Comparison of ENCODE assay signal across 12 mouse cellular contexts in the genomic region with DNA sequence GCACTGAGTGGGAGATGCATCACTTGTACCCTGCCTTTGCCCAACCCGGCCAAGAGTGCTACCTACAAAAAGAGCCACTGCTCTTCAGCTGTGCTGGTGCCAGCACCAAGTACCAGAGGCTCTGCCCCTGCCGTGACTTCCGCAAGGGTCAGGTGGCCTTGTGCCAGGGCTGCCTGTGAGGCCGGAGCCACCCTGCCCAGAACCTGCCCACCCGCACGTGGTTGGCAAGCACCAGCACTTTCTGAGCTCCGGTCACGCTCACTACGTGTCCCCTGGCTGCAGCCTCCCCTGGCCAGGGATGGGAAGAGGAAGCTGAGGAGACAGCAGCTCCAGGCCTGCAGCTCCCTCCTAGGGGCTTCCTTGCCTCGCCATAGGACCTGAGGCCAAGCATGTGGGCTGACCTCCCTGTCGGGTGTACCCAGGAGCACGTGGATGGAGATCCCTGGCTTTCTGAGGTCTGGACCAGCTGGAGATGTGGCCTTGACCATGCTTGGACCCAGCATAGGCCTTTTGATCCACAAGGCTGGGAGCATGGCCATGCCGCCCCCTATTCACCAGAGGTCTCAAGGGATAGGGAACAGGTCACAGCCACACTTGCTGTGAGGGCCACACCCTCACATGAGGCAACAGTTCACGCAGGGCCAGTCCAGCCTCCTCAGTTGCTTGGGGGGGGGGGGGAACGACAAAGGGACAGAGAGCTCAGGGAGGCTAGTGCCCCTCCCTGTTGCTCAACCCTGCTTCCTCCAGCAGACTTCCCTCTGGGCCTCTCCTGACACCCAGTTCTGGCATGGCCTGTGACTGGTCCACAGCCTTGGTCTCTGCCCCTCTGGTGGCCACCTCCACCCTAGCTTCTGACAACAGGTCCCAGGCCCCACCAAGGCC.
DNase-seq lines count a peak whose midpoint lies in the region; ATAC-seq and TF ChIP-seq lines count a peak whose summit lies in the region.
"Had no signal": no experiment of that assay in that cellular context is flagged by ENCODE, and none has a peak within 500 bp of the region (broad histone marks: within the 10 kb centered on the region; RNA-seq: fewer than 3 reads in every experiment).

No protein-coding gene starts in this region.

- ATAC-seq in heart, embryonic 11.5 days (replicated peaks; ENCODE audit: insufficient number of reproducible peaks, low FRiP score, low TSS enrichment), result no peak
- no peak for ATAC-seq in kidney, embryonic 14.5 days (ENCODE audit: low FRiP score, low TSS enrichment)
- ATAC-seq: inflammation-experienced regulatory T-cells, adult 6 months had no signal

- no peaks in the 10 kb centered on the region for H3K36me3 ChIP-seq in heart, adult 2 months (ENCODE audit: control insufficient read depth, insufficient read depth, low read length)
- no peaks in the 10 kb centered on the region for H3K36me3 ChIP-seq in heart, embryonic 11.5 days (ENCODE audit: control insufficient read depth, insufficient read depth, low read length)
- no peaks in the 10 kb centered on the region for H3K36me3 ChIP-seq in kidney, embryonic 14.5 days (ENCODE audit: control insufficient read depth, insufficient read depth, low read length)
- H3K36me3 ChIP-seq: embryonic facial prominence, embryonic 12.5 days had no signal

- H3K4me1 ChIP-seq in heart, adult 2 months (ENCODE audit: control insufficient read depth, insufficient read depth, low read length), result peaks cover 2% of the 10 kb centered on the region; the same call in 1 of the 2 replicates
- H3K4me1 ChIP-seq in heart, embryonic 11.5 days (ENCODE audit: control insufficient read depth, insufficient read depth, low read length), result peaks cover 2% of the 10 kb centered on the region
- peaks cover 6% of the 10 kb centered on the region; the same call in 1 of the 2 replicates for H3K4me1 ChIP-seq in kidney, embryonic 14.5 days (ENCODE audit: control insufficient read depth, insufficient read depth, low read length)

- no peak overlapping the region for H3K4me3 ChIP-seq in heart, adult 2 months
- H3K4me3 ChIP-seq in heart, embryonic 11.5 days (ENCODE audit: low read depth, low read length), result no peak overlapping the region
- H3K4me3 ChIP-seq in kidney, embryonic 14.5 days (ENCODE audit: low read length), result no peak overlapping the region
- H3K4me3 ChIP-seq: embryonic facial prominence, embryonic 12.5 days had no signal

- TF ChIP-seq EP300 in heart, adult 2 months (IDR thresholded peaks at IDR 0.05; ENCODE audit: insufficient read depth, low read depth, low read length), result no peak

- no peak overlapping the region for H3K4me2 ChIP-seq in heart, embryonic 11.5 days
- no peak overlapping the region for H3K4me2 ChIP-seq in kidney, embryonic 14.5 days (replicated peaks; ENCODE audit: low read depth, low read length)
- H3K4me2 ChIP-seq: embryonic facial prominence, embryonic 12.5 days had no signal

- WGBS in heart, adult 2 months, result 65% methylated on average over 15 of the region's 15 CpGs
- WGBS in heart, embryonic 11.5 days (ENCODE audit: insufficient replicate concordance), result 76% methylated on average over 15 of the region's 15 CpGs
- WGBS in kidney, embryonic 14.5 days, result 81% methylated on average over 15 of the region's 15 CpGs

- intact Hi-C loops in heart, adult 2 months (cut with DNase I), result no loop called here

- no peaks in the 10 kb centered on the region for H3K9me3 ChIP-seq in heart, embryonic 11.5 days (replicated peaks; ENCODE audit: control insufficient read depth, low read length)
- H3K9me3 ChIP-seq in kidney, embryonic 14.5 days (ENCODE audit: control insufficient read depth, low read length), result no peaks in the 10 kb centered on the region
- H3K9me3 ChIP-seq: embryonic facial prominence, embryonic 12.5 days had no signal

- H3K27ac ChIP-seq in heart, adult 2 months, result no peak overlapping the region
- no peak overlapping the region for H3K27ac ChIP-seq in heart, embryonic 11.5 days (ENCODE audit: low read depth, low read length)
- no peak overlapping the region for H3K27ac ChIP-seq in kidney, embryonic 14.5 days (ENCODE audit: low read depth, low read length)
- H3K27ac ChIP-seq: embryonic facial prominence, embryonic 12.5 days; liver, embryonic 14.5 days had no signal

- H3K27me3 ChIP-seq in heart, adult 2 months (ENCODE audit: control insufficient read depth, insufficient read depth, low read length), result no peaks in the 10 kb centered on the region
- peaks cover 2% of the 10 kb centered on the region; the same call in 1 of the 2 replicates for H3K27me3 ChIP-seq in heart, embryonic 11.5 days (ENCODE audit: control insufficient read depth, insufficient read depth, low read length)
- H3K27me3 ChIP-seq in kidney, embryonic 14.5 days (ENCODE audit: control insufficient read depth, insufficient read depth, low read length), result no peaks in the 10 kb centered on the region
- H3K27me3 ChIP-seq: embryonic facial prominence, embryonic 12.5 days had no signal

- no peak for TF ChIP-seq CTCF in heart, adult 2 months (IDR thresholded peaks at IDR 0.05)

- H3K79me2 ChIP-seq in heart, adult 2 months (replicated peaks; ENCODE audit: control insufficient read depth, insufficient read depth, low read length), result no peaks in the 10 kb centered on the region

- no peak for TF ChIP-seq POLR2A in heart, adult 2 months (IDR thresholded peaks at IDR 0.05; ENCODE audit: insufficient read depth, low read depth, low read length)

- peak; percentile 27 to 53 for DNase-seq in heart, adult 2 months
- DNase-seq in MN1 (ENCODE audit: low spot score), result peak; percentile 39
- DNase-seq in adrenal gland, postnatal 36 days, result peak; percentile 26 to 57
- peak; percentile 17 for DNase-seq in lung, postnatal 10 days
- no peak for DNase-seq in frontal cortex, postnatal 36 days (ENCODE audit: low spot score in 2 of 2)
- DNase-seq: layer of hippocampus, adult 9-11 months; thymus, postnatal 25 days had no signal

- H3K9ac ChIP-seq in heart, adult 2 months (ENCODE audit: low read depth, low read length), result no peak overlapping the region
- H3K9ac ChIP-seq in heart, embryonic 11.5 days (ENCODE audit: low read depth, low read length), result no peak overlapping the region
- no peak overlapping the region for H3K9ac ChIP-seq in kidney, embryonic 14.5 days (ENCODE audit: low read depth, low read length)
- H3K9ac ChIP-seq: embryonic facial prominence, embryonic 12.5 days; liver, embryonic 14.5 days had no signal

Comparison
In these comparisons a context has a peak if more than half of its experiments do, and no peak if none do; other contexts are left out.
1. DNase-seq: peak in heart, adult 2 months (2 of 2), MN1 (single experiment), adrenal gland, postnatal 36 days (2 of 2) and lung, postnatal 10 days (single experiment); none in frontal cortex, postnatal 36 days (0 of 2).